Mouse (Mus musculus) megakaryocyte, embryonic 14.5 days (primary cell): Measurements from ENCODE around the gene Gm36864. TPM values are rescaled to one million over a fixed set of nuclear protein-coding genes. Genes with fewer than 3 reads are reported as not detected.
"Not testable (repeated sequence)": the region's sequence is repeated elsewhere in the genome, so short reads cannot be mapped to it uniquely, and the experiment has no call there.

ENCODE experiments used
- H3K27me3 ChIP-seq: replicated peaks from 2 replicates; pipeline ENCODE3; 2012; ENCODE audit warnings: inconsistent platforms
- H3K36me3 ChIP-seq: replicated peaks from 2 replicates; pipeline ENCODE3; 2012; ENCODE audit warnings: low read length, inconsistent platforms, mixed read lengths
- H3K4me1 ChIP-seq: 2 replicates; pipeline ENCODE4 v1.6.1; 2012; ENCODE audit warnings: inconsistent platforms
- H3K4me3 ChIP-seq: replicated peaks from 2 replicates; pipeline ENCODE3; 2012; ENCODE audit warnings: moderate library complexity, mild to moderate bottlenecking, inconsistent platforms
- H3K9me3 ChIP-seq: 2 replicates; pipeline ENCODE4 v1.6.1; 2012; ENCODE audit warnings: inconsistent platforms
- FLI1 ChIP-seq: IDR thresholded peaks from 2 replicates; pipeline ENCODE4 v1.6.1; 2012; ENCODE audit warnings: low read length, inconsistent platforms, mixed read lengths
- GATA1 ChIP-seq: IDR thresholded peaks from 3 replicates; pipeline ENCODE4 v1.6.1; 2012; ENCODE audit warnings: mixed read lengths, low read length, inconsistent platforms, borderline replicate concordance
- polyA plus RNA-seq: library from polyadenylated mRNA; stranded (reverse); fragments of >175 nt; gene quantifications from 2 replicates; pipeline ENCODE4 v1.2.3, GENCODE M21; 2012; ENCODE audit warnings: low replicate concordance; ENCODE audit not compliant: insufficient read depth

Gene Gm36864
- not detected in 2 replicates for polyA plus RNA-seq

GRCm38 (mm10) chr7:44235909-44236308 lies at the start of gene Gm36864:
Gm36864 (plus strand) TSS chr7:44236177.
- H3K4me3 ChIP-seq = no peak within 1 kb of the TSS
- H3K9me3 ChIP-seq = no peaks in the 10 kb centered on the region
- TF ChIP-seq GATA1 = no peak
- no peak for TF ChIP-seq FLI1
- H3K36me3 ChIP-seq = no peaks in the 10 kb centered on the region
- peaks cover 45% of the 10 kb centered on the region for H3K27me3 ChIP-seq
- H3K4me1 ChIP-seq = peaks cover 29% of the 10 kb centered on the region

GRCm38 (mm10) chr7:44186516-44186915 lies 49.5 kb upstream of the Gm36864 start:
- not testable (repeated sequence) for H3K9me3 ChIP-seq, H3K4me1 ChIP-seq, H3K4me3 ChIP-seq, H3K36me3 ChIP-seq, H3K27me3 ChIP-seq

- H3K9me3 ChIP-seq, H3K4me1 ChIP-seq, H3K27me3 ChIP-seq, H3K4me3 ChIP-seq, H3K36me3 ChIP-seq: not testable (repeated sequence)
Measured at GRCm38 (mm10) chr7:44187936-44188335, 48.0 kb upstream of the Gm36864 start, which contains the start of gene Klk1b24. Klk1b24 (plus strand) TSS chr7:44188236.

- not testable (repeated sequence) for H3K36me3 ChIP-seq, H3K4me3 ChIP-seq, H3K9me3 ChIP-seq, H3K27me3 ChIP-seq, H3K4me1 ChIP-seq
Measured at GRCm38 (mm10) chr7:44193466-44193865, 42.5 kb upstream of the Gm36864 start.

GRCm38 (mm10) chr7:44197891-44198290 lies 38.1 kb upstream of the Gm36864 start, which contains the start of gene Klk1b3:
Klk1b3 (plus strand) TSS chr7:44198191.
- no peaks in the 10 kb centered on the region for H3K9me3 ChIP-seq
- peaks cover 6% of the 10 kb centered on the region for H3K27me3 ChIP-seq
- no peak within 1 kb of the TSS for H3K4me3 ChIP-seq
- no peaks in the 10 kb centered on the region for H3K4me1 ChIP-seq
- TF ChIP-seq GATA1 (no peak), FLI1 (no peak)
- H3K36me3 ChIP-seq = no peaks in the 10 kb centered on the region

GRCm38 (mm10) chr7:44207135-44207534 lies 28.8 kb upstream of the Gm36864 start, which contains the start of gene Klk1b4:
Klk1b4 (plus strand) TSS chr7:44207435.
- H3K9me3 ChIP-seq, H3K36me3 ChIP-seq, H3K4me1 ChIP-seq, H3K4me3 ChIP-seq: not testable (repeated sequence)
- H3K27me3 ChIP-seq = peaks cover 21% of the 10 kb centered on the region

GRCm38 (mm10) chr7:44208307-44208706 lies 27.7 kb upstream of the Gm36864 start:
- TF ChIP-seq FLI1 (no peak), GATA1 (no peak)
- Histone ChIP-seq H3K4me1 (no peaks in the 10 kb centered on the region), H3K9me3 (no peaks in the 10 kb centered on the region), H3K4me3 (no peak overlapping the region), H3K27me3 (peaks cover 25% of the 10 kb centered on the region), H3K36me3 (no peaks in the 10 kb centered on the region)

GRCm38 (mm10) chr7:44215645-44216044 lies 20.3 kb upstream of the Gm36864 start, which contains the start of gene Klk1b5:
Klk1b5 (plus strand) TSS chr7:44215945.
- Histone ChIP-seq H3K4me3 (no peak within 1 kb of the TSS), H3K27me3 (peaks cover 41% of the 10 kb centered on the region), H3K9me3 (no peaks in the 10 kb centered on the region), H3K36me3 (no peaks in the 10 kb centered on the region), H3K4me1 (peaks cover 9% of the 10 kb centered on the region)
- TF ChIP-seq FLI1 (no peak), GATA1 (no peak)

- not testable (repeated sequence) for H3K36me3 ChIP-seq, H3K4me3 ChIP-seq, H3K9me3 ChIP-seq
- peaks cover 40% of the 10 kb centered on the region for H3K27me3 ChIP-seq
- H3K4me1 ChIP-seq = peaks cover 25% of the 10 kb centered on the region
Measured at GRCm38 (mm10) chr7:44221601-44222000, 14.4 kb upstream of the Gm36864 start.

GRCm38 (mm10) chr7:44222335-44222734 lies 13.6 kb upstream of the Gm36864 start:
- peaks cover 25% of the 10 kb centered on the region for H3K4me1 ChIP-seq
- not testable (repeated sequence) for H3K36me3 ChIP-seq, H3K9me3 ChIP-seq, H3K4me3 ChIP-seq
- H3K27me3 ChIP-seq = peaks cover 35% of the 10 kb centered on the region

- H3K36me3 ChIP-seq = no peaks in the 10 kb centered on the region
- H3K4me1 ChIP-seq = peaks cover 22% of the 10 kb centered on the region
- no peak for TF ChIP-seq FLI1
- no peak within 1 kb of the TSS for H3K4me3 ChIP-seq
- H3K27me3 ChIP-seq = peaks cover 35% of the 10 kb centered on the region
- H3K9me3 ChIP-seq = no peaks in the 10 kb centered on the region
Measured at GRCm38 (mm10) chr7:44225076-44225475, 10.9 kb upstream of the Gm36864 start, which contains the start of gene Klk1. Klk1 (plus strand) TSS chr7:44225360.
